Mouse (Mus musculus) lung, postnatal 14 days (tissue): Measurements from ENCODE around the gene Nacad.

ENCODE experiments used
- DNase-seq: peaks from one replicate; pipeline ENCODE4 v3.0.0; 2021

Nacad gene

GRCm38 (mm10) chr11:6579361-6579760 is 26.5 kb downstream of the Nacad start:
- DNase-seq: no peak

- DNase-seq: no peak
Measured at GRCm38 (mm10) chr11:6576151-6576550, 29.7 kb downstream of the Nacad start.

GRCm38 (mm10) chr11:6569410-6569777 is 36.5 kb downstream of the Nacad start:
- DNase-seq: no peak

GRCm38 (mm10) chr11:6568584-6569409 is 37.1 kb downstream of the Nacad start:
- no peak for DNase-seq

GRCm38 (mm10) chr11:6567951-6568350 is 37.9 kb downstream of the Nacad start:
- DNase-seq: no peak

- no peak for DNase-seq
Measured at GRCm38 (mm10) chr11:6566496-6566895, 39.4 kb downstream of the Nacad start.

GRCm38 (mm10) chr11:6563201-6563600 is 42.7 kb downstream of the Nacad start:
- DNase-seq: no peak

GRCm38 (mm10) chr11:6562359-6562758 is 43.5 kb downstream of the Nacad start:
- DNase-seq: no peak

GRCm38 (mm10) chr11:6561474-6561873 is 44.4 kb downstream of the Nacad start:
- DNase-seq: no peak

- no peak for DNase-seq
Measured at GRCm38 (mm10) chr11:6560655-6561360, 45.0 kb downstream of the Nacad start.

GRCm38 (mm10) chr11:6559996-6560395 is 45.9 kb downstream of the Nacad start:
- DNase-seq: no peak

GRCm38 (mm10) chr11:6558234-6558633 is 47.6 kb downstream of the Nacad start:
- no peak for DNase-seq

- DNase-seq: no peak
Measured at GRCm38 (mm10) chr11:6550201-6550600, 55.7 kb downstream of the Nacad start.

GRCm38 (mm10) chr11:6549770-6550169 is 56.1 kb downstream of the Nacad start:
- DNase-seq: no peak
